Mouse (Mus musculus) lung, postnatal 10 days (tissue): ENCODE measurements around the gene Dpysl4.

Experiments used
- DNase-seq: peaks from one replicate; pipeline ENCODE4 v3.0.0; 2021

The Dpysl4 gene

GRCm38 (mm10) chr7:139100531-139101095, 14.8 kb downstream of the Dpysl4 start:
- no peak for DNase-seq

- no peak for DNase-seq
Measured at GRCm38 (mm10) chr7:139101286-139101804, 15.5 kb downstream of the Dpysl4 start.

GRCm38 (mm10) chr7:139101826-139102225, 16.0 kb downstream of the Dpysl4 start:
- no peak for DNase-seq

GRCm38 (mm10) chr7:139103960-139104381, 18.2 kb downstream of the Dpysl4 start:
- DNase-seq: no peak

- DNase-seq: no peak
Measured at GRCm38 (mm10) chr7:139105076-139105475, 19.3 kb downstream of the Dpysl4 start.

- no peak for DNase-seq
Measured at GRCm38 (mm10) chr7:139105705-139106104, 19.9 kb downstream of the Dpysl4 start.

GRCm38 (mm10) chr7:139107908-139108650, 22.3 kb downstream of the Dpysl4 start:
- DNase-seq: no peak

GRCm38 (mm10) chr7:139119152-139119774, 33.5 kb downstream of the Dpysl4 start:
- DNase-seq: peak; percentile 86

GRCm38 (mm10) chr7:139119775-139120153, 34.0 kb downstream of the Dpysl4 start:
- DNase-seq: no peak

GRCm38 (mm10) chr7:139125881-139126280, 40.1 kb downstream of the Dpysl4 start:
- DNase-seq: no peak

- DNase-seq: no peak
Measured at GRCm38 (mm10) chr7:139126549-139126948, 40.7 kb downstream of the Dpysl4 start.

GRCm38 (mm10) chr7:139128994-139129393, 43.2 kb downstream of the Dpysl4 start:
- no peak for DNase-seq

GRCm38 (mm10) chr7:139130361-139130760, 44.6 kb downstream of the Dpysl4 start:
- DNase-seq: no peak

GRCm38 (mm10) chr7:139131538-139131937, 45.7 kb downstream of the Dpysl4 start:
- DNase-seq: no peak

- peak; percentile 70 for DNase-seq
Measured at GRCm38 (mm10) chr7:139133446-139133845, 47.6 kb downstream of the Dpysl4 start.

- DNase-seq: no peak
Measured at GRCm38 (mm10) chr7:139135236-139135635, 49.4 kb downstream of the Dpysl4 start.

- no peak for DNase-seq
Measured at GRCm38 (mm10) chr7:139136906-139137491, 51.2 kb downstream of the Dpysl4 start.

- no peak for DNase-seq
Measured at GRCm38 (mm10) chr7:139139921-139140461, 54.2 kb downstream of the Dpysl4 start.

GRCm38 (mm10) chr7:139143785-139144184, 58.0 kb downstream of the Dpysl4 start:
- no peak for DNase-seq

- DNase-seq: no peak
Measured at GRCm38 (mm10) chr7:139145891-139146290, 60.1 kb downstream of the Dpysl4 start.

- DNase-seq: peak; percentile 55
Measured at GRCm38 (mm10) chr7:139147360-139147759, 61.6 kb downstream of the Dpysl4 start.

- DNase-seq: no peak
Measured at GRCm38 (mm10) chr7:139149373-139149772, 63.6 kb downstream of the Dpysl4 start.

- peak; percentile 36 for DNase-seq
Measured at GRCm38 (mm10) chr7:139151116-139151515, 65.3 kb downstream of the Dpysl4 start.
